Mouse (Mus musculus) hindbrain, postnatal 0 days (tissue): ENCODE data around the gene Ddhd1. TPM values are rescaled to one million over a fixed set of nuclear protein-coding genes. Genes with fewer than 3 reads are reported as not detected.

ENCODE experiments used
- ATAC-seq: fragments of 200-750 bp; cut with Nextera tagmentation; 2 replicates; pipeline ENCODE4 v1.8.0; 2017; ENCODE audit warnings: mild to moderate bottlenecking, moderate TSS enrichment, moderate library complexity
- DNase-seq: peaks from one replicate; pipeline ENCODE4 v3.0.0-alpha.2; 2015; ENCODE audit warnings: low spot score
- H3K27ac ChIP-seq: fragments of 300-500 bp; sonication (generic); 2 replicates; pipeline ENCODE4 v1.5.1; 2014; ENCODE audit warnings: mild to moderate bottlenecking
- H3K27me3 ChIP-seq: fragments of 300-500 bp; sonication (generic); 2 replicates; pipeline ENCODE4 v1.6.1; 2014; ENCODE audit warnings: low read length, mixed read lengths; ENCODE audit not compliant: insufficient read depth
- H3K36me3 ChIP-seq: fragments of 300-500 bp; sonication (generic); 2 replicates; pipeline ENCODE4 v1.6.1; 2014; ENCODE audit warnings: low read length, mixed read lengths; ENCODE audit not compliant: insufficient read depth
- H3K4me1 ChIP-seq: fragments of 300-500 bp; sonication (generic); 2 replicates; pipeline ENCODE4 v1.6.1; 2014; ENCODE audit warnings: antibody characterized with exemption, low read length, mixed read lengths; ENCODE audit not compliant: insufficient read depth
- H3K4me2 ChIP-seq: fragments of 300-500 bp; sonication (generic); 2 replicates; pipeline ENCODE4 v1.6.1; 2014; ENCODE audit warnings: low read depth, mild to moderate bottlenecking, low read length, moderate library complexity, mixed read lengths
- H3K4me3 ChIP-seq: fragments of 300-500 bp; sonication (generic); 2 replicates; pipeline ENCODE4 v1.5.1; 2014; ENCODE audit warnings: low read length
- H3K9ac ChIP-seq: fragments of 300-500 bp; sonication (generic); replicated peaks from 2 replicates; pipeline ENCODE4 v1.6.1; 2014; ENCODE audit warnings: mild to moderate bottlenecking, low read length, moderate library complexity, mixed read lengths
- H3K9me3 ChIP-seq: fragments of 300-500 bp; sonication (generic); 2 replicates; pipeline ENCODE4 v1.6.1; 2016; ENCODE audit warnings: low read length, mixed read lengths
- CTCF ChIP-seq: IDR thresholded peaks from 2 replicates; pipeline ENCODE4 v1.5.1; 2016; ENCODE audit warnings: antibody characterized with exemption, control low read depth, low read depth
- WGBS: fragments of 180-500 bp; shearing (Covaris S2); extraction: QIAGEN DNeasy Blood & Tissue Kit; methylation state at CpG from one replicate; pipeline ENCODE4 v1.1.7; 2014; 5-methylcytosine and 5-hydroxymethylcytosine counted together
- microRNA-seq, 2 experiments: library from miRNA; unstranded; fragments of <30 nt; microRNA quantifications; one replicate each; pipeline ENCODE4; 2016
- polyA plus RNA-seq: library from polyadenylated mRNA; unstranded; fragments of >200 nt; fragmentation: Nextera tagmentation; extraction: Ambion mirVana; gene quantifications from 2 replicates; pipeline ENCODE4 v1.2.1, GENCODE M21; 2015
- total RNA-seq: library from RNA; depleted of rRNA; stranded (reverse); fragments of >200 nt; gene quantifications from 2 replicates; pipeline ENCODE4 v1.2.3, GENCODE M21; 2014; rRNA removed

Ddhd1 gene
- total and polyA plus RNA-seq, 2 experiments from 2014 or later: 15.0 to 64.2 TPM

DNA sequence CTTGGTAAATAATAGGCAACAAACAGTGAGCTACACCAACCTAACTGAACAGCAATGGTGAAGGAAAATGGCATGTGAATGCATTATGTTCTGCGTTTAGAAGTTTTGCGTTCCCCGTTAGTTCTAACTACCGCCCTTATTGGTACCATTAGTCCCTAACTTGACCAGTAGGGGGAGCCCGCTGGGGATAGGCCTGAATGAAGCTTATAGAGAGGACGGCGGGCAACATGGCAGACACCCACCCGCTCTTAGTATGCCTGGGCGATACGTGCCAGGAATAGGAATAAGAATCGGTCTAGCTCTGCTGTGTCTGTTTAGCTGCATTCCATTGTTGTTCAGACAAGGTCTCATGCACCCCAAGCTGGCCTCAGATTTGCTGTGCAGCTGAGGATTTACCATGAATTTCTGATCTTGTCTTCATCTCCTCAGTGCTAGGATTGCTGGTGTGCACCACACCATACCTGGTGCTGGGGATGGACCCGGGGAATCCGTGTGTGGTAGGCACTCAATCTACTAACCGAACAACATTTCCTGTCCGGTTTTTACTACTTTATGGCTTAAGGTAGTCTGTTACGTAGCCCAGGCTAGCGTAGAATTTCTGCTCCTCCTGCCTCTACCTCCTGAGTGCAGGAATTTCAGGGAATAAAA is 106.7 kb downstream of the Ddhd1 start:
- Histone ChIP-seq H3K27me3 (no peaks in the 10 kb centered on the region), H3K4me3 (no peak overlapping the region), H3K4me1 (no peaks in the 10 kb centered on the region), H3K36me3 (no peaks in the 10 kb centered on the region), H3K4me2 (peak overlapping the region; percentile 25; the same call in 1 of the 2 replicates), H3K9me3 (no peaks in the 10 kb centered on the region), H3K27ac (no peak overlapping the region), H3K9ac (no peak overlapping the region)
- peak; percentile 83 for ATAC-seq
- TF ChIP-seq CTCF: peak; percentile 66
- peak; percentile 67 for DNase-seq
- WGBS: 53% methylated on average over 17 of the region's 17 CpGs

GRCm38 (mm10) chr14:45550010-45550647 is 107.8 kb downstream of the Ddhd1 start:
- no peak for DNase-seq
- no peak overlapping the region for H3K27ac ChIP-seq
- no peak for ATAC-seq
- 76% methylated on average over 13 of the region's 13 CpGs for WGBS
- TF ChIP-seq CTCF: no peak
- no peak overlapping the region for H3K9ac ChIP-seq
- no peaks in the 10 kb centered on the region for H3K9me3 ChIP-seq
- H3K27me3 ChIP-seq: no peaks in the 10 kb centered on the region
- H3K4me2 ChIP-seq: no peak overlapping the region
- no peak overlapping the region for H3K4me3 ChIP-seq
- H3K4me1 ChIP-seq: no peaks in the 10 kb centered on the region
- H3K36me3 ChIP-seq: no peaks in the 10 kb centered on the region

- Histone ChIP-seq H3K4me2 (no peak overlapping the region), H3K4me1 (no peaks in the 10 kb centered on the region), H3K4me3 (no peak overlapping the region), H3K27me3 (no peaks in the 10 kb centered on the region), H3K36me3 (no peaks in the 10 kb centered on the region), H3K9me3 (no peaks in the 10 kb centered on the region), H3K27ac (no peak overlapping the region), H3K9ac (no peak overlapping the region)
- peak; percentile 22 for DNase-seq
- TF ChIP-seq CTCF: peak; percentile 74
- no peak for ATAC-seq
- 83% methylated on average over 3 of the region's 3 CpGs for WGBS
Observed at GRCm38 (mm10) chr14:45548118-45548517, 109.8 kb downstream of the Ddhd1 start.

DNA sequence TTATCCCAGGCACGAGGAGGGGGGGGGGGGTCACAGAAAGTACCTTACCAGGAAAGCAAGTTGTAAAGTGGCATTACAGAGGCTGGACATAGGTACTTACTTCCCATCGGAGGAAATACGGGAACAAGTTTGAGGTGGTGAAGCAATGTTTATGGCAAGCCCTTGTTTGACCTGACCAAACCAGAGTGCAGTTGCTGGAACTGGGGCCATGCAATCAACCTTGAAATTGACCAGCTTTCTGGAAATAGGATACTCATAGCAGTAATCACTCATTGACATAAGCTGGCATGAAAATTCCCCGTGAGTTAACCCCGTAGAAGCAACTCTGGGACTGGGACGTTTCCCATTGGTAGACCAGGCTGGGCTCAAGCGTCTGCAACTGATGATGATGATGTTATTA is 113.0 kb downstream of the Ddhd1 start:
- whole genome bisulfite sequencing: 94% methylated on average over 7 of the region's 7 CpGs
- no peaks in the 10 kb centered on the region for H3K9me3 ChIP-seq
- H3K36me3 ChIP-seq: no peaks in the 10 kb centered on the region
- no peak overlapping the region for H3K9ac ChIP-seq
- H3K27me3 ChIP-seq: no peaks in the 10 kb centered on the region
- no peak overlapping the region for H3K27ac ChIP-seq
- no peak for DNase-seq
- no peak overlapping the region for H3K4me2 ChIP-seq
- H3K4me3 ChIP-seq: no peak overlapping the region
- no peak for TF ChIP-seq CTCF
- H3K4me1 ChIP-seq: no peaks in the 10 kb centered on the region
- ATAC-seq: no peak

GRCm38 (mm10) chr14:45544026-45544425 is 113.9 kb downstream of the Ddhd1 start:
- no peak overlapping the region for H3K27ac ChIP-seq
- no peaks in the 10 kb centered on the region for H3K4me1 ChIP-seq
- DNase-seq: no peak
- H3K9ac ChIP-seq: no peak overlapping the region
- no peak overlapping the region for H3K4me3 ChIP-seq
- H3K36me3 ChIP-seq: no peaks in the 10 kb centered on the region
- ATAC-seq: no peak
- no peak for TF ChIP-seq CTCF
- no peaks in the 10 kb centered on the region for H3K27me3 ChIP-seq
- H3K4me2 ChIP-seq: no peak overlapping the region
- 72% methylated on average over 5 of the region's 6 CpGs for WGBS
- H3K9me3 ChIP-seq: no peaks in the 10 kb centered on the region

GRCm38 (mm10) chr14:45539659-45540468 is 118.1 kb downstream of the Ddhd1 start:
- Histone ChIP-seq H3K4me2 (no peak overlapping the region), H3K9me3 (no peaks in the 10 kb centered on the region), H3K4me3 (no peak overlapping the region), H3K9ac (no peak overlapping the region), H3K27me3 (no peaks in the 10 kb centered on the region), H3K4me1 (no peaks in the 10 kb centered on the region), H3K36me3 (no peaks in the 10 kb centered on the region), H3K27ac (peak overlapping the region; percentile 57)
- 36% methylated on average over 12 of the region's 12 CpGs for WGBS
- peak; percentile 84 for TF ChIP-seq CTCF
- DNase-seq (peak; percentile 85), ATAC-seq (peak; percentile 70)

Small RNA genes within 50 kb of the gene (microRNA-seq; reads per million reads assigned to microRNA genes)
- gene Mir5131: 0 to 0.35 reads per million in 2 experiments

Other genes starting within 250 kb of the Ddhd1 start
- gene Fermt2, start 128.0 kb downstream of the Ddhd1 start, total RNA-seq: 30.0 and 31.6 TPM in 2 replicates
- 76.4 and 89.4 TPM in 2 replicates for gene Fermt2, start 128.0 kb downstream of the Ddhd1 start, polyA plus RNA-seq